Comparison of ENCODE assay signal across 14 mouse cellular contexts in the genomic region with DNA sequence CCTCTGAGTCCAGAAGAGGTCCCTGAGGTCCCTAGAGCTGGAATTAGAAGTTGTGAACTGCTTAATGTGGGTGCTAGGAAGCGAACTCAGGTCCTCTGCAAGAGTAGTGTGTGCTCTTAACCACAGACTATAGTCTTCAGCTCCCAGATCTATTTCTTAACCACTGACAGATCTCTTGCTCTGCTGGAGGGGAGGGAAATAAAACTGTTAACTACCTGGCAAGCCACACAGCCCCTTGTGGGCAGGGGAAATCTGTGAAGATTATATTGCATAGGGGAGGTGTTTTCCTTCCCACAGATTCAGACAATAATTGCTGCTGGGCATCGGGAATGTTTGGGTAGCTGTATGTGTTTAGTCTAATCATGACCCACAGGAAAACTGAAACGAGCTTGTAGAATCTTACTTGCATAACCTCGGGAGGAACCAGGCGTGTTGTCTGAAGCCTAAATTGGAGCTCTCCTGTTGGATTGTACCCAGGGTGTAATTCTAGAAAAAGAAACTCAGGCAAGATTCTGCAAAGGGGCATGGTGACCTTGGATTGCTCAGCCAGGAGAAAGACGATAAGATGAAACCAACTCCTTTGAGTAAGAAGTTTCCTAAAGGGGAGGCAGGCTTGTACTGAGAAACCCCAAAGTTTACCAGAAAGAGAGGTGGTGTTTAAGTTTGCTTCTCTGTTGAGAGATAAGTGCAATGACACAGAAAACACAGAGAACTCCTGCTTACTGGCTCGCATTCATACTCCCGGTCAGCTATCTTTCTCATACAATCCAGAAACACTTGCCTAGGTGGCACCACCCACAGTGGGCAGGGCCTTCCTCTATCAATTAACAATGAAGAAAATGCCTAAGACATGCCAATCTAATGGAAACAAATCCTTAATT. TPM values are rescaled to one million over a fixed set of nuclear protein-coding genes. Genes with fewer than 3 reads are reported as not detected.
DNase-seq lines count a peak whose midpoint lies in the region; ATAC-seq and TF ChIP-seq lines count a peak whose summit lies in the region.
"Had no signal": no experiment of that assay in that cellular context is flagged by ENCODE, and none has a peak within 500 bp of the region (broad histone marks: within the 10 kb centered on the region; RNA-seq: fewer than 3 reads in every experiment).

No protein-coding gene starts in this region.

- no peak for ATAC-seq in kidney, postnatal 0 days (replicated peaks; ENCODE audit: low FRiP score, low read depth)
- ATAC-seq: forebrain, embryonic 14.5 days had no signal

- H3K36me3 ChIP-seq in kidney, postnatal 0 days (ENCODE audit: insufficient read depth, low read length) = no peaks in the 10 kb centered on the region
- H3K36me3 ChIP-seq in myocyte (ENCODE audit: control insufficient read depth, insufficient read depth) = no peaks in the 10 kb centered on the region
- H3K36me3 ChIP-seq: limb, embryonic 12.5 days had no signal

- H3K9ac ChIP-seq in kidney, postnatal 0 days (ENCODE audit: low read depth, low read length) = no peak overlapping the region
- H3K9ac ChIP-seq: hindbrain, embryonic 14.5 days; limb, embryonic 12.5 days had no signal

- no peaks in the 10 kb centered on the region for H3K27me3 ChIP-seq in kidney, postnatal 0 days (ENCODE audit: insufficient read depth, low read length)
- no peaks in the 10 kb centered on the region for H3K27me3 ChIP-seq in myocyte (ENCODE audit: control insufficient read depth, insufficient read depth, insufficient read length)
- H3K27me3 ChIP-seq: limb, embryonic 12.5 days had no signal

- no peak for TF ChIP-seq CTCF in kidney, postnatal 0 days (IDR thresholded peaks at IDR 0.05; ENCODE audit: low read depth)

- no peak overlapping the region for H3K27ac ChIP-seq in kidney, postnatal 0 days
- H3K27ac ChIP-seq: hindbrain, embryonic 14.5 days; limb, embryonic 12.5 days had no signal

- no peak overlapping the region for H3ac ChIP-seq in myocyte (ENCODE audit: control insufficient read depth, insufficient read length)

- no peak overlapping the region for H3K4me3 ChIP-seq in kidney, postnatal 0 days (replicated peaks; ENCODE audit: low read depth, low read length)
- H3K4me3 ChIP-seq in myocyte = no peak overlapping the region
- H3K4me3 ChIP-seq: limb, embryonic 12.5 days had no signal

- no peaks in the 10 kb centered on the region for H3K79me2 ChIP-seq in myocyte (ENCODE audit: control insufficient read depth, insufficient read depth)

- TF ChIP-seq POLR2A in myocyte (IDR thresholded peaks at IDR 0.05; ENCODE audit: insufficient read length, low read depth) = no peak

- 43% methylated on average over 8 of the region's 8 CpGs for WGBS in kidney, postnatal 0 days

- no peak overlapping the region for H3K4me2 ChIP-seq in kidney, postnatal 0 days (ENCODE audit: low read length)
- peak overlapping the region; percentile 56 for H3K4me2 ChIP-seq in myocyte (ENCODE audit: low read depth)
- H3K4me2 ChIP-seq: hindbrain, embryonic 14.5 days; limb, embryonic 12.5 days had no signal

- DNase-seq in kidney, postnatal 0 days (ENCODE audit: low spot score) = peak; percentile 24
- DNase-seq in kidney, adult 8-10 months = no peak
- DNase-seq in c-Kit-positive CD71-positive TER-119-positive erythroid progenitor cells, embryonic 14.5 days (ENCODE audit: low spot score) = peak; percentile 67
- DNase-seq in fibroblast of lung, adult 2 months (ENCODE audit: low read depth) = peak; percentile 49
- no peak for DNase-seq in cerebellum, adult 9-11 months
- DNase-seq in kidney, postnatal 25 days = no peak
- no peak for DNase-seq in layer of hippocampus, adult 11-12 months (ENCODE audit: low spot score)
- DNase-seq: cerebellum, postnatal 36 days; kidney, adult 2 months; thymus, adult 18-20 months had no signal

- no peaks in the 10 kb centered on the region for H3K4me1 ChIP-seq in kidney, postnatal 0 days (replicated peaks; ENCODE audit: insufficient read depth, low read length)
- H3K4me1 ChIP-seq: limb, embryonic 12.5 days had no signal

- no peaks in the 10 kb centered on the region for H3K9me3 ChIP-seq in kidney, postnatal 0 days (replicated peaks; ENCODE audit: low read length)
- H3K9me3 ChIP-seq: limb, embryonic 12.5 days had no signal

TF ChIP-seq in myocyte, 11 proteins besides CTCF, POLR2A, EP300 and RAD21:
- TF ChIP-seq TCF12 (IDR thresholded peaks at IDR 0.05; ENCODE audit: insufficient read depth, poor library complexity, severe bottlenecking) = no peak
- TF ChIP-seq REST (IDR thresholded peaks at IDR 0.05; ENCODE audit: insufficient read depth, insufficient read length) = no peak
- no peak for TF ChIP-seq E2F4 (IDR thresholded peaks at IDR 0.05; ENCODE audit: insufficient read depth)
- TF ChIP-seq CEBPB (IDR thresholded peaks at IDR 0.05; ENCODE audit: insufficient read depth, poor library complexity, severe bottlenecking) = 0 out of 2 replicates have a peak, but pooled peaks have one; percentile 1
- TF ChIP-seq USF1 (IDR thresholded peaks at IDR 0.05; ENCODE audit: low read depth) = no peak
- TF ChIP-seq MAX (IDR thresholded peaks at IDR 0.05; ENCODE audit: low read depth) = no peak
- TF ChIP-seq MYOD1 (IDR thresholded peaks at IDR 0.05; ENCODE audit: control insufficient read depth in 1 of 3, insufficient read length in 2 of 3, low read depth in 2 of 3) = no peak

RNA-seq across cellular contexts. Expression of a gene that starts 7.0 kb away (rescaled TPM):
- polyA plus RNA-seq in kidney, postnatal 0 days (2015; fragmentation: Nextera tagmentation; extraction: Ambion mirVana) = 50.9 and 51.4 TPM in 2 replicates
- polyA plus RNA-seq in myocyte (2012; fragmentation: generic; extraction: Trizol) = 40.7 TPM

RNA-seq across cellular contexts. Expression of a gene that starts 14.2 kb away (rescaled TPM):
- 85.9 and 94.2 TPM in 2 replicates for polyA plus RNA-seq in kidney, postnatal 0 days (2015; fragmentation: Nextera tagmentation; extraction: Ambion mirVana)
- polyA plus RNA-seq in myocyte (2012; fragmentation: generic; extraction: Trizol) = 16.0 TPM

Comparison
In these comparisons a context has a peak if more than half of its experiments do, and no peak if none do; other contexts are left out.
1. DNase-seq: peak in kidney, postnatal 0 days (single experiment), c-Kit-positive CD71-positive TER-119-positive erythroid progenitor cells, embryonic 14.5 days (single experiment) and fibroblast of lung, adult 2 months (single experiment); none in kidney, adult 8-10 months (0 of 2), cerebellum, adult 9-11 months (single experiment), kidney, postnatal 25 days (0 of 2) and layer of hippocampus, adult 11-12 months (single experiment).